Mouse (Mus musculus) gastrocnemius, postnatal 10 days (tissue): Measurements from ENCODE around the gene Ptrhd1. TPM values are rescaled to one million over a fixed set of nuclear protein-coding genes. Genes with fewer than 3 reads are reported as not detected.
"Not testable (repeated sequence)": the region's sequence is repeated elsewhere in the genome, so short reads cannot be mapped to it uniquely, and the experiment has no call there.

Experiments
- DNase-seq: peaks from one replicate; pipeline ENCODE4 v3.0.0; 2021; ENCODE audit warnings: mixed read lengths
- long read RNA-seq, 2 experiments: library from polyadenylated mRNA; stranded (forward); transcript quantifications; one replicate each; pipeline ENCODE4 v2.0.0; 2021
- total RNA-seq, 2 experiments: library from RNA; stranded (reverse); gene quantifications; 2 replicates each; pipeline ENCODE4 v1.2.3; 2021

Gene Ptrhd1
- total RNA-seq, result 1 to 10 TPM; 5.1 to 5.3 TPM
- long read RNA-seq, experiment 1, partial matches to known transcripts, result 0 of 4 reads
- long read RNA-seq, experiment 1, other reads (novel, unspliced or antisense), result 0 of 4 reads
- long read RNA-seq, experiment 2, transcript Ptrhd1-201 (2 exons, 3,840 nt), result major isoform, 11 of 12 reads
- long read RNA-seq, experiment 2, partial matches to known transcripts, result 0 of 12 reads
- long read RNA-seq, experiment 2, other reads (novel, unspliced or antisense), result 1 of 12 reads

- peak; percentile 87 for DNase-seq
Measured at GRCm38 (mm10) chr12:4233572-4234508, at the start of gene Ptrhd1, which contains the start of gene Cenpo. Gene Ptrhd1 (plus strand): TSS chr12:4234027. Gene Cenpo (minus strand): TSS chr12:4234294.

GRCm38 (mm10) chr12:4184648-4185047 lies 49.2 kb upstream of the Ptrhd1 start:
- DNase-seq, result no peak

DNA sequence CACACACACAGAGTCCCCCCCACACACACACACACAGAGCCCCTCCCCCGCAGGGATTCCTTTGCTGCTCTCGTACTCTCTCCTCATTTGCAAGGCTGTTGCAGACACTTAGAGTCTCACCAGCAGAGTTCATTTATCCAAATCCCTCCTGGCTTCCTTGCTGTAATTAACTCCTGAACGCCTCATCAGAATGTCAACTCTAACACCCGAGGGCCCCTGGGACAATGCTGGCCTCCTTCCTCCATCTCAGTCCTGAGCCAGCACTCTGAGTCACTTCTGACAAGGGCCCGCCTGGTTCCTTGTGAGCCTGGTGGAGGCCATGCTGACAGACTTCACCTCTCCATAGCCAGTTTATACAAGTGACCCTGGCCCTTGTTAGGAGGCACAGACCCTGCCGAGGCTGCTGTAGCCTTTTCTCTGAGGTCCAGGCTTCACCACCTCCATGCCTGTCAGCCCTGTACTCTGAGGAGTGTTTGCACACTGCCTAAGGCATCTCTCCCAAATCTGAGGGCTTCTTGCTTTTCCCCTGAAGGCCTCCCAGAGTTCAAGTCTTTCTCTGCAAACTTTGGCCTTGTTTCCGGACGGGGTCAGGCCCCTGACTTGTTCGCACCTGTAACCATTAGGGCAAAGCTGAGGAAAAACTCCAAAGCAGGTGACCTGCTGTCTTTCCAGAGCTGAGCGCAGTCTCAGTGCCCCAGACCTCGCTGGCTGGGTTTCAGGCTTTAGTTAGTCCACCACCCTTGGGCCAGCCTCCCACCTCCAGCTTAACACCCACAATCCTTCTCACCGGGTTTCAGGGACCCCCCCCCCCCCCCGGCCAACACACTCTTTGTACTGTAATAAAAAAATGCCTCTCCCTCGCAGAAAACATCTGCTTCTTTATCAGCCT lies 45.4 kb upstream of the Ptrhd1 start:
- peak; percentile 67 for DNase-seq

DNA sequence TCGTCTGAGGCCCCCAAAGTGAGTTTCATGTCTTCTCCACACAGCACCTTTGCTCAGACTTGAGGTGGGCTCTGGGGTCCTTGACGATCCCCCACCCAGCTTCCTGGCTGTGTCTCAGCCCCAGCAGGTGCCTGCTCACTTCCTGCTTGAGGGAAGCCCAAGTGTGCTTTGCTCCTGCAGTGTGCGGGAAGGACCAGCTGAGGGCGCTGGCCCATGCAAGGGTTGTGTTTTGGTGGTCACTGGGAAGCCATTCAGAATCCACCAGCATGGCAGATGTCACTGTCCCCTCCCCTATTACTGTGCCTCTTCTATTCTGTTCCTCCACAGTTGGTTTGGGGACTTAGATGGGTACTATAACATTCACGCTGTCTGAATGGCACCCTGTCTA lies 44.8 kb upstream of the Ptrhd1 start:
- no peak for DNase-seq

DNA sequence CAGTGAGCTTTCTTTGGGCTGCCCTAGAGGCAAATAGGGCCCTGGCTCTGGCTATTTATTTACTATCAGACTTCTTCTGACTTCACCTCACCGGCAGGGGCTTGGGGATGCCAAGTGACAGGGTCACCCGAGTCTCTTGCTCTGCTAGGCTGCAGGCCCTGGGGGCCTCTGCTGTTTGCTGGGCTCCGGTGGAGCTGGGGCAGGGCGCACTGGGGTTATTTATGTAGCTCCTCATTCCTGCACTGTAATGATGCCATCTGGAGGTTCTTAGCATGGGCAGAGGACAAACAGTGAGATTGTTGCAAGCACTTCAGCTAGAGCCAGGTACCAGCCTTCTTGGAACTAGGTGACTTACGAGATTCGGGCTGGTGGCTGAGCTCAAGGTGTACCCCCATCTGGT lies 41.3 kb upstream of the Ptrhd1 start:
- DNase-seq, result no peak

DNA sequence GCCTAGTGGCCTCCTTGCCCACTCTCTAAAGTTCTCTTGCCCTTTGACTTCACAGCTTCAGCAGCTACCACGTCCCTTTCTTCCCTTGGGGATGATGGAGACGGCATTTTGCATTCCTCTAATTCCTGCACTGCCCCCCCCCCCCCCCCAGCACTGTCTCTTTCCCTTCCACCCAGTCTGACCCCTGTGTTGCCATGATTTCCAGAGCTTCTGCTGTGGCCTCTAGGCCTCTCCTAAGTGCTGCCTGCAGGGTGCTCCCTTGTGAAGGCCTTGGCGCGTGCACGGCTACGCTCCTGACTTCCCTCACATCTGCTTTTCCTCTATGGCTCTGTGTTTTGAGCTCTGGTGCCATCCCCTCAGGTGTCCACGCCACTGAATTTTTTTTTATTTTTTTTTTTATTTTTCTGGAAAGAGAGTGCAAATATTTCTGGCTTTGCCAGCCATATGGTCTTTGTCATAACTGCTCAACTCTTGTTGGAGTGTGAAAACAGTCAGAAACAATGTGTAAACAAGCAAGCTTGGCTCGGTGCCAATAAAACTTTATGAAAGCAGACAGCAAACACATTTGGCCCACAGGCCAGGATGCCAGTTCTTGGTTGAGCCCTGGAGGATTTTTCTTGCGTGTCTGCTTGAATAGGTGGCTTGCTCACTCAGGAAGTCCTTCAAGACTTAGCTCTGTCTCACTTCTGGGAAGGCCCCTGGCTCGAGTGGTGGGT lies 40.6 kb upstream of the Ptrhd1 start:
- DNase-seq, result no peak

DNA sequence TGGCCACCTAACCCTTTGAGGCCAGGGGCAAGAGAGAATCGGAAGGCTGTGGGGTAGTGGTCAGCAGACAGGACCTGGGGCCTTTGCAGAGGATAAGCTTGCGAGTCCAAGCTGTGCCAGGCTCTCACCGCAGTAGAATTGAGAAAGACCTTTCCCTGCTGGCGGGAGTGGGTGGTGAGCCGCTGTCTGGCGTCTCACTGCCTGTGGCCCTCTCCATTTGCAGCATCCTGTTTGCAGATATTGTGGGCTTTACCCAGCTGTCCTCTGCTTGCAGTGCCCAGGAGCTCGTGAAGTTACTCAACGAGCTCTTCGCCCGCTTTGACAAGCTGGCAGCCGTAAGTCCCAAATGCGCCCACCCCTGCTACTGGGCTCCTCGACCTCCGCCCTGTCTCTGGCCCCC lies 39.2 kb upstream of the Ptrhd1 start:
- DNase-seq, result no peak

DNA sequence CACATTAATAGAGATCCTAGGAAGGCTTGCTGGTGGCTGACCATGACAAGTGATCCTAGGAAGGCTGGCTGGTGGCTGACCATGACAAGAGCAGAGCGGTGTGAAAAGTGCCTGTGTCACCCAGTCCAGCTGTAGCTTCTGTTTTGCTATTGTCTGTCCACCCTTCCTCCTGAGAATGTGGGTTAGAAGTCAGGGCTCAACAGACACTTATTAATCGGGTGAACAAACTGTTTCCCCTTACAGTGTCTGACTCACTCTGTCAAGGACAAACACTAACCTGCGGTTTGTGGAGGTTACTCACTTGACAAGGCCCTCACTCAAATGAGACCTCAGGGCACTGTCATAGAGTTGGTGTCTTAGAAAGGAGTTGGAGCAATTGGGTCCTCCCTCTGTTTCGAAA lies 35.1 kb upstream of the Ptrhd1 start:
- DNase-seq, result no peak

DNA sequence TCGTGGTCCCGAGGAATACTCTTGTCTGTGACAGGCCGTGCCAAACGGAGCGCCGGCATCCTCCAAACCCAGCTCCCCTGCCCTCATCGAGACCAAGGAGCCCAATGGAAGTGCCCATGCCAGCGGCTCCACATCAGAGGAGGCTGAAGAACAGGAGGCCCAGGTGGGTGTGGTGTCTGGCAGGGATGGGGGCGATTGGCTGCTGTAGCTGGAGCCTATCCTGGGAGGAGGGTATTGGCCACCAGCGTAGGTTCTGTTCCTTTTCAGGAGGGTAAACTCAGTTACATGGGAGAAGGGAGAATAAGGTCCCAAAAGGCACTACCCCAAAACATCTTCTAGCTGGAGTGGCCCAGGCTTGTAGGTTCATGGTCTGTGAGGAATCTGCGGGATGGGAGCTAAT lies 34.6 kb upstream of the Ptrhd1 start:
- no peak for DNase-seq

DNA sequence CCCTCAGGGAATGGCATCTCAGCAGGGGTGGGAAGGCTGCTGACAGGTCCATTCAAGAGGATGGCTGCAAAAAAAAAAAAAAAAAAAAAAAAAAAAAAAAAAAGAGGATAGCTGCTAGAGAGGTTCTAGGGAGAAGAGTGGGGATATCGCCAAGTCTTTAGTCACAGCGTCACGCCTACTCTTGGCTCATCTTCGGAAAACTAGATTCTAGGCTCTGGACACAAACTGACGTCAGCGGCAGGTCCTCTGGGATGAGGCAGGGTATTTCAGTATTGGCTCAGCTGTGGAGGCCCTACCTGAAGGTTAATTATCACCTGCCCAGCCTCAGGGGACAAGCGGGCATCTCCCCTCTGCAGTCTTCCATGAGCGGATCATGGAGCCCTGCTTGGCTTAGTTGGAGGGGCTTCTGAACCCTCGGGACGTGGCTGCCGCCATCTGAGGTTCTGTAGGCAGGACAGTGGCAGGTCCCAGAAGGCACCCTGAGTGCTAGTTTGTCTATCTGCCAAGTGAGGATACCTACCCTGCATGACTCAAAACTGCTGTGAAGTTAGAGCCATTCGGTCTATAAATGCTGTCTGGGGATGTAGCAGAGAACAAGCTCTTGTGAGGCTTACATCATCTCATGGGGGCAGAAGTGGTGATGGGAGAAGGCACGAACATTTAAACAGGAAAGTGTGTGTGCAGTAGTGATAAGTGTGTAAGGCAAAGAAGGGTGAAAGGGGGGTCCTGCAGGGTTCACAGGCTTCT lies 32.2 kb upstream of the Ptrhd1 start:
- peak; percentile 46 for DNase-seq

DNA sequence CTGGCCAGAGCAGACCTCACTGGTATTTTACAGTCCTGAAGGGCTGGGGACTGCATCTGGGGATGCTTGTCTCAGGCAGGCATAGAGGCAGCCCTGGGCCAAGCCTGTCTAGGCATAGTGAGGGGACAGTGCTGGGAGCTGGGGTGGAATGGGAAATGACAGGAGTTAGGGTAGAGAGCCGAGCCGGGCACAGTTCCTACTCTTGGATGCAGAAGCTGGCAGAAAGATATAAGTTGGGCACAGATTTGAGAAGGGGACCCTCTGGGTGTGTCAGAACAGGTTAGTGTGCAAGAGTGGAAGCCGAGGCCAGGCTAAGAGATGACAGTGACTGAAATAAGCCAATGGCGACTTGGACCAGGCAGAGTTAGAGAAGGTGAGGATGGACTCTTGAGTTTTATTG lies 31.6 kb upstream of the Ptrhd1 start:
- DNase-seq, result no peak

GRCm38 (mm10) chr12:4206106-4206505 lies 27.7 kb upstream of the Ptrhd1 start:
- no peak for DNase-seq

- peak; percentile 53 for DNase-seq
Measured at GRCm38 (mm10) chr12:4208405-4209133, 25.3 kb upstream of the Ptrhd1 start.

GRCm38 (mm10) chr12:4209196-4209595 lies 24.6 kb upstream of the Ptrhd1 start:
- no peak for DNase-seq

GRCm38 (mm10) chr12:4211174-4211573 lies 22.7 kb upstream of the Ptrhd1 start:
- no peak for DNase-seq

GRCm38 (mm10) chr12:4212908-4213307 lies 20.9 kb upstream of the Ptrhd1 start:
- DNase-seq, result no peak

- DNase-seq, result no peak
Measured at GRCm38 (mm10) chr12:4230156-4230555, 3.7 kb upstream of the Ptrhd1 start.

GRCm38 (mm10) chr12:4232777-4233176 lies 1.1 kb upstream of the Ptrhd1 start:
- no peak for DNase-seq

DNA sequence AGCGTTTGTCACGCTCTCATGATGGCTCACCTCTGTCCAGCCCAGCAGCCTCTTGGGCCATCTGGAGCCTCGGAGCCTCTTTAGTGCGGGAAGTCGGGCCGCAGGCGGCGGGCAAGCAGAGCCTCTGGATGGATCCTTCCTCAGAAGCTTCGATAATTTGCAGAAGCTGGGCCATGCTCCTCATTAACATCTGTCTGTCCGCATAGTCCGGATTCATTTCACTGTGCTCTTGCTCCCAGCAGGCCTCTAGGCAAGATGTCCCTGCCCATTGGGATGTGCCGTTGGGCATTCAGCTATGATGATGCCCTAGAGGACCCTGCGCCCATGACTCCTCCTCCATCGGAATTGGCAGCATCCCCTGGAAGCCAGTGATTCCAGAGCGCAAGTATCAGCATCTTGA lies 3.7 kb downstream of the Ptrhd1 start:
- DNase-seq, result no peak

- not testable (repeated sequence) for DNase-seq
Measured at GRCm38 (mm10) chr12:4240281-4240680, 6.5 kb downstream of the Ptrhd1 start.
